Mouse (Mus musculus) spleen, adult 12 weeks (tissue): Measurements from ENCODE around the gene Col23a1.

Experiments used
- DNase-seq: peaks from one replicate; pipeline ENCODE4 v3.0.0; 2022; ENCODE audit warnings: low spot score

Col23a1 gene

GRCm38 (mm10) chr11:51543487-51544050 is 253.8 kb downstream of the Col23a1 start:
- no peak for DNase-seq

- DNase-seq: no peak
Measured at GRCm38 (mm10) chr11:51544413-51544812, 254.7 kb downstream of the Col23a1 start.

DNA sequence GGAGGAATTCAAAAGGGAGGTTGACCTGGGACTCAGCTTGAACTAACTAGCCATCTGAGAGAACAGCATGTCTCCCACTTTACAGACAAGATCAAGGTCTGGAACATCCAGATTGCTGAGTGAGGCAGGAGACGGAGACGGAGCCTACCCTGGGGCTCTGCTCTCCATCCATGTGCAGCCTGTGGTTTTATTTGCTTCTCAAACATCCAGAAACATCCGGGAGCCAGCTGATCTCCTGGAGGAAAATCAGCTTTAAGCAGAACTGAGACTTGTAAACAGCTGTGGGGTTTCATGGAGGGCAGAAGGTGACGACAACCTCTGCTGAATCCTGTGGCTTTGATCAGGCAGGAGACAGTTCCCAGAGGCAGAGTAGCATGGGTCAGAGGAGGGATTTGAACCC is 256.1 kb downstream of the Col23a1 start:
- DNase-seq: no peak

- no peak for DNase-seq
Measured at GRCm38 (mm10) chr11:51551253-51551652, 261.5 kb downstream of the Col23a1 start.

- no peak for DNase-seq
Measured at GRCm38 (mm10) chr11:51552091-51552490, 262.4 kb downstream of the Col23a1 start.

DNA sequence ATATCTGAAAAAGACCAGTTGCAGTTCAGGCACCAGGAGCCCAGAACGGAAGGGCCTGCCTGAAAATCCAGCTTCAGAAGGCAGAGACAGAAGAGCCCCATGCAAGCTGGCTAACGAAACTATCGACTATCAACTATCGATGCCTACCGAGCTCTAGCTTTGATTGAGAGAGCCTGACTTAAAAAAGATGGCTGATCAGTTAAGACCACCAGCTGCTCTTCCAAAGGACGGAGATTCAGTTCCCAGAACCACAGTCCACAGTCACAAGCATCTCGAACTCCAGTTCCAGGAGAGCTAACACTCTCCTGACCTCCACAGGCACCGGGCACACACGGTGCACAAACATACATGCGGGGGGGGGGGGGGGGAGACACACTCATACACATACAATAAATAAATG is 264.9 kb downstream of the Col23a1 start:
- no peak for DNase-seq

- no peak for DNase-seq
Measured at GRCm38 (mm10) chr11:51555066-51555465, 265.3 kb downstream of the Col23a1 start.

DNA sequence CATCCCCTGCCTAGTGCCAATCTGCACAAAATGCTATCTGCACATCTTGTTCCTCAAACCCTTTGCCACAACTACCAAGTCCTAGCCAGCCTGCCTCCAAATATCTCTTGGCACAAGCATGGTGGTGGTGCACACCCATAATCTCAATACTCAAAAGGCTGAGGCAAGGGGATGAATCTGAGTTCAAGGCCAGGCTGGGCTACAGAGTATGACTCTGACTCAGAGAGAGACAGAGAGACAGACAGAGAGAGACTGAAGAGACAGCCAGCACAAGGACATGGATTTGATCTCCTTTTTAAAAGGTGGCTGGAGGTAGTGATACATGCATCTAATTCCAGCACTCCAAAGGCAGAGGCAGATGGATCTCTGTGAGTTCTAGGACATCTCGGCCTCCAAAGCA is 273.6 kb downstream of the Col23a1 start:
- DNase-seq: no peak

DNA sequence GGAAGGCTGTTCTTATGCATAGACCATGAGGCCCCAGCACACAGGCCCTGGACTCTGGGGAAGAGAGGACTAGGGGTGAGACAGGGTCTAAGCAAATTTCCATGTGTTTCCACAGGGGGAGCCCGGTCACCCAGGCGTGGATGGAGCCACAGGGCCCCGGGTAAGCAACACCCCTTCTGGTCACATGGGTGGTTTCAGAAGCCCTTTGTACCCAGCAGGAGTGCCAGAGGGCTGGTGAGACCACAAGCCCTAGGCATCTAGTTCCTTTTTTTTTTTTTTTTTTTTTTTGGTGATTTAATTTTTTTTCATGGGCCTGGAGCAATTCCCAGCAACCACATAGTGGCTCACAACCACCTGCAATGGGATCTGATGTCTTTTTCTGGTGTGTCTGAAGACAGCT is 275.3 kb downstream of the Col23a1 start:
- no peak for DNase-seq

DNA sequence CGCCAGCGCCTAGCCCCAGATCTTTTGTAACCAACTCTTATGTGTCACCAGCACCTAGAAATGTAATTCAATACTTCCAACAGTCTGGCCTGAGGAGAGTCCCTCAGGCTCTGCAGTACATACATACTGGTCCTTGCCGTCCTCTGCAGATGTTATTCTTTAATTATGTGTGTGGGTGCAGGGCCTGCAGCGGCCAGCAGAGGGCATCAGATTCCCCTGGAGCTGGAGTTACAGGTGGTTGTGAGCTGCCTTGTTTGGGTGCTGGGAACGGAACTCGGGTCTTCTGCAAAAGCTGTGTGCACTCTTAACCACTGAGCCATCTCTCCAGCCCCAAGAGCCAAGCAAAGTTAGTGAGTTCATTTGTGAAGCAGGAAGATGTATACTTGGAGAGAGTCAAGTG is 276.2 kb downstream of the Col23a1 start:
- DNase-seq: no peak

GRCm38 (mm10) chr11:51568801-51569200 is 279.1 kb downstream of the Col23a1 start:
- DNase-seq: no peak

GRCm38 (mm10) chr11:51576454-51576853 is 286.7 kb downstream of the Col23a1 start:
- no peak for DNase-seq

GRCm38 (mm10) chr11:51577587-51577986 is 287.9 kb downstream of the Col23a1 start:
- DNase-seq: peak; percentile 21

GRCm38 (mm10) chr11:51579024-51579423 is 289.3 kb downstream of the Col23a1 start:
- DNase-seq: no peak

- peak; percentile 64 for DNase-seq
Measured at GRCm38 (mm10) chr11:51582713-51583112, 293.0 kb downstream of the Col23a1 start.

GRCm38 (mm10) chr11:51584057-51584430 is 294.3 kb downstream of the Col23a1 start:
- no peak for DNase-seq

GRCm38 (mm10) chr11:51584431-51585248 is 294.9 kb downstream of the Col23a1 start, which contains the start of gene Phykpl:
Phykpl (plus strand) TSS chr11:51584757.
- peak; percentile 98 for DNase-seq

GRCm38 (mm10) chr11:51585608-51586252 is 296.0 kb downstream of the Col23a1 start:
- DNase-seq: peak; percentile 13

DNA sequence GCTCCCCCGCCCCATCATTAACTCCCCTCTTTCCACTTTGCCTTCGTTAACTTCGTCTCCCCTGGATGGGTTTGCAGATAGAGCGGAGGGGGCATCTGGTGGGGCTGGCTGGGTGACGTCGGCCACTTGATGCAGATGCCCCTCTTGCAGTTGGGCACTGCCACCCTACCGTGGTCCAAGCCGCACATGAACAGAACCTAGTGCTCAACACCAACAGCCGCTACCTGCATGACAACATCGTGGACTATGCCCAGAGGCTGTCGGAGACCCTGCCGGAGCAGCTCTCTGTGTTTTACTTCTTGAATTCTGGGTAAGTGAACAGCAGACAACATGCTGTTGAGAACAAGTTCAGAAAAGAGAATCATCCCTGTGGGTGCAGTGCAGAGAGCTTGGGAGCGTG is 296.7 kb downstream of the Col23a1 start:
- no peak for DNase-seq

- DNase-seq: no peak
Measured at GRCm38 (mm10) chr11:51587059-51587458, 297.3 kb downstream of the Col23a1 start.

DNA sequence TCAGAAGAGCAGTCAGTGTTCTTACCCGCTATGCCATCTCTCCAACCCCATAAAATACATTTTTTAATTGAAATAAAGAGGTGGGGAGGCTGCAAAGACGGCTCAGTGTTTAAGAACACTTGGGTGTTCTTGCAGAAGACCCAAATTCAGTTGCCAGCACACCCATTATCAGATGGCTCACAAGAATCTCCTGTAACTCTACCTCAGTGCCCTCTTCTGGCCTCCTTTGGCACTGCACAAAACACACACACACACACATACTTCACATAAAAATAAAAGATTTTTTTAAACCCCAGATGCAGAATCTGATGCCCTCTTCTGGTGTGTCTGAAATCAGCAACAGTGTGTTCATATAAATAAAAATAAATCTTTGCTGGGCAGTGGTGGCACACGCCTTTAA is 299.1 kb downstream of the Col23a1 start:
- DNase-seq: no peak

- no peak for DNase-seq
Measured at GRCm38 (mm10) chr11:51590002-51590401, 300.3 kb downstream of the Col23a1 start.

DNA sequence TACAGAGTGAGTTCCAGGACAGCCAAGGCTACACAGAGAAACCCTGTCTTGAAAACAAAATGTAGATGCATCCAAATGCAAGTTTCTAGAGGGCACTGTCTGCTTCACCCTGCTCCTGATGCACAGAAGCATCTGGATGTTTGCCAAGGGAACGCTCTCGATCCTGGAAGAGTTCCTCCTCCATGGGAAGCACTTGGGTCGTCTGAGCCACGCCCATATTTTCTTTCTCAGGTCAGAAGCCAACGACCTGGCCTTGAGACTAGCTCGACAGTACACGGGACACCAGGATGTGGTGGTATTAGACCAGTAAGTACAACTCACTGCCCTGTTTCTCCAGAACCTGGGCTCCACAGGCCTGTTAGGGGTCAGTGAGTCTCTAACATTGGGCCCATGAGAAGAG is 301.4 kb downstream of the Col23a1 start:
- no peak for DNase-seq
